Mouse (Mus musculus) liver, embryonic 14.5 days (tissue): ENCODE results near the gene Ctsd.

Experiments used
- CTCF ChIP-seq: IDR thresholded peaks from 2 replicates; pipeline ENCODE4 v1.5.1; 2016; ENCODE audit warnings: antibody characterized with exemption, low read depth, control low read depth
- EP300 ChIP-seq: IDR thresholded peaks from 2 replicates; pipeline ENCODE4 v1.6.1; 2016; ENCODE audit warnings: antibody characterized with exemption, low read depth

GRCm38 (mm10) chr7:142341564-142342246, 46.1 kb downstream of the Ctsd start:
- TF ChIP-seq CTCF: no peak
- no peak for TF ChIP-seq EP300
